Mouse (Mus musculus): ENCODE data around the gene Dop1a. TPM values are rescaled to one million over a fixed set of nuclear protein-coding genes. Genes with fewer than 3 reads are reported as not detected.

Gene Dop1a
- 17.3 and 19.7 TPM in 2 replicates for polyA plus RNA-seq (2012; rRNA removed)

DNA sequence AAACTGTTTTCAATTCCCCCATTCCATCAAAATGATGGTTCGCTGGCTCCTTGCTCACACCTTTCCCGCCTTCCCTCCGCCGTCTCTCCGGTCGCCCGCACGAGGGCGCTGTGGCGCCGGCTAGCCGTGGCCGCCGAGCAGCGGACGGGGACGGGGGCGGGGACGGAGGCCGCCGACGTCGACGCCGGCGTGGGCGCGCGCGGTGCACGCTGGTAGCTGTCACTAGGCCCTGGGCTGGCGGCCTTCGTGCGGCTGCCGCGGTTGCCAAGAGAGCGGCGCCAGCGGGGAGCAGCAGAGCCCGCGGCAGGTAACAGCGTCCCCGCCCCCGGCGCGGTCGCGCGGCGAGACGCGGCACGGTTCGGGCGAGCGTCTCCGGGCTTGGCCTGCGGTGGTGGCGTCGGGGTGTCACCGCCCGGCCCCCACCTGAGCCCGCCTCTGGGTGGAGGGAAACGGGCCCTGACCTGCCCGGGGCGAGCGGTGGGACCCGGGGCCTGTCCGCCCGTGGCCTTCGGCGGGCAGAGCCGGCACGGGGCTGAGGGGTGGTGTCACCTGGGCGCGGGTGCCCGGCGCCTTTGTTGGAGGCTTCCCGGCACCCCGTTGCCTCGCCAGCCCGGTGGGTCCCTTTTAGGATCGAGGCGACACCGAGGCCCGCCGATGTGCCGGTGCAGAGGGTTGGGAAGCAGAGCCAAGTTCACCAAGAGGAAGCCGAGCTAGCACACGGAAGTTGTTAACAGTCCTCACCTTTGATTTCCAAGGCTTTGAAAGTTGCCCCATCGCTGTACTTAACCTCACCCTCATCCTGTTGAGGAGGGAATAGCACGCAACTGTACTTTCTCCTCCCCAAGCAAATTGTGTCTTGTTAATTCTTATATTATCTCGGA is at the start of gene Dop1a:
Gene Dop1a (plus strand): TSS at position 165 of the 881 bp plus-strand sequence.
- no peaks in the 10 kb centered on the region for H3K36me3 ChIP-seq (ENCODE audit: control insufficient read depth, insufficient read depth, low read length)
- DNase-seq: peak; percentile 89
- WGBS: under 1% methylated on average over 91 of the region's 93 CpGs
- H3K27ac ChIP-seq (ENCODE audit: control insufficient read depth, insufficient read depth, low read length): peak within 1 kb of the TSS; percentile 9
- TF ChIP-seq POLR2A (IDR thresholded peaks at IDR 0.05; ENCODE audit: control insufficient read depth, extremely low read depth, insufficient read depth, low read length, poor library complexity) (peak; percentile 88), CTCF (IDR thresholded peaks at IDR 0.05; ENCODE audit: borderline replicate concordance, control insufficient read depth, extremely low read depth, insufficient read depth, low read length, poor library complexity) (peak; percentile 99)
- no peaks in the 10 kb centered on the region for H3K4me1 ChIP-seq (replicated peaks; ENCODE audit: control insufficient read depth, insufficient read depth, low read length)
- H3K4me3 ChIP-seq (ENCODE audit: control insufficient read depth, insufficient read depth, low read length): peak within 1 kb of the TSS; percentile 61
- no peaks in the 10 kb centered on the region for H3K27me3 ChIP-seq (ENCODE audit: control insufficient read depth, insufficient read depth, low read length)

DNA sequence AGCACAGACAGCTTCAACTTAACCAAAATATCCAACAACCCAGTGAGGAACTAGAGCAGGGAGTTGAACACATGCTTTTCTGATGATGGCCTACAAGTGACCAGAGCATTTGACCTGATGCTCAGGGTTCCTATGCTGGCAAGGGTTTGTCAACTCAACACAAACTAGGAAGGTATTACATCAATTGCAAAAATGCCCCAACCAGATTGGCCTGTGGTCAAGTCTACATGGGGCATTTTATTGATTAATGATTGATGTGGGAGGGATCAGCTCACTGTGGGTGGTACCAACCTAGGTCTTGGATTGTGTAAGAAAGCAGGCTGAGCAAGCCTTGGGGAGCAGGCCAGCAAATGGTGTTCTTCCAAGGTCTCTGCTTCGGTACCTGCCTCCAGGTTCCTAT is 49.0 kb upstream of the Dop1a start:
- no peaks in the 10 kb centered on the region for H3K36me3 ChIP-seq (ENCODE audit: control insufficient read depth, insufficient read depth, low read length)
- DNase-seq: no peak
- no peaks in the 10 kb centered on the region for H3K27me3 ChIP-seq (ENCODE audit: control insufficient read depth, insufficient read depth, low read length)
- H3K4me3 ChIP-seq (ENCODE audit: control insufficient read depth, insufficient read depth, low read length): no peak overlapping the region
- TF ChIP-seq POLR2A (IDR thresholded peaks at IDR 0.05; ENCODE audit: control insufficient read depth, extremely low read depth, insufficient read depth, low read length, poor library complexity): no peak
- TF ChIP-seq CTCF (IDR thresholded peaks at IDR 0.05; ENCODE audit: borderline replicate concordance, control insufficient read depth, extremely low read depth, insufficient read depth, low read length, poor library complexity): no peak
- no peaks in the 10 kb centered on the region for H3K4me1 ChIP-seq (replicated peaks; ENCODE audit: control insufficient read depth, insufficient read depth, low read length)
- 96% methylated on average over 1 of the region's 1 CpGs for WGBS
- no peak overlapping the region for H3K27ac ChIP-seq (ENCODE audit: control insufficient read depth, insufficient read depth, low read length)

DNA sequence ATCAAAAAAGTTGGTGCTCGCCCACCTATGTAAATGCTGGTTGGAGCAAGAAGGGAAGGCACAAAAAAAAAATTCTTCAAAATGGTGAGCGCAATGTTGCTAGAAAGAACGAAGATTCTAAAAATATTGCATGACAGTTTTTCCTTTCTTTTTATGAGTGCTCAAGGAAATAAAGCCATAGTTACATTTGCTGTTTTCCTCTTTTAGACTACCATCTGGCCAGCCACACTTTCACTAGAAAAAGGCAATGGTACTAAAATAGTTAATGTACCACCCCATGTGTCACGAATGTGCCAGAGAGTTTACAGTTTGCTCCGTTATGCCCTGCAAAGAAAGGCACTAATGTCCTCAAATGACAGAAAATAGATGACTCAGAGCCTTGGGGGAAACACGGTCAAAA is 47.6 kb upstream of the Dop1a start:
- DNase-seq: no peak
- H3K4me3 ChIP-seq (ENCODE audit: control insufficient read depth, insufficient read depth, low read length): no peak overlapping the region
- WGBS: 96% methylated on average over 6 of the region's 6 CpGs

DNA sequence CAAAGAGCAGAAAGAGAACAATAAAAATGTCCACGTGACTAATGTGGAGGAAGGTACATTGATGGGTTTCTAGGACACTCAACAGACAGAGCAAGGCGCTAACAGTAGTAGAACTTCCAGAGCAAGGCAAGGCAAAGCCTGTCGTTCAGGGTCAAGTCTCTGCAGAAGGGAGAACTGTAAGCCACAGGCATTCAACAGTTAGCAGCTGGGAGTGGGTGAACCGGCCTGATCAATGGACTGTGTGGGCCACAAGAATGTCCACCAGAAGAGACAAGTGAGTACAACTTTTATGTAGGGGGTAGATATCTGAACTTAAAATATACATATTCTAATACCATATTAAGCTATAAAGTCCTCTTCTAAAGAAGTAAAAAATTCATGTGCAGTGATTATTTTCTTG is 43.6 kb upstream of the Dop1a start:
- Histone ChIP-seq H3K4me1 (replicated peaks; ENCODE audit: control insufficient read depth, insufficient read depth, low read length) (no peaks in the 10 kb centered on the region), H3K4me3 (ENCODE audit: control insufficient read depth, insufficient read depth, low read length) (no peak overlapping the region), H3K27me3 (ENCODE audit: control insufficient read depth, insufficient read depth, low read length) (no peaks in the 10 kb centered on the region), H3K27ac (ENCODE audit: control insufficient read depth, insufficient read depth, low read length) (no peak overlapping the region), H3K36me3 (ENCODE audit: control insufficient read depth, insufficient read depth, low read length) (no peaks in the 10 kb centered on the region)
- no peak for DNase-seq
- 95% methylated on average over 4 of the region's 4 CpGs for WGBS
- no peak for TF ChIP-seq POLR2A (IDR thresholded peaks at IDR 0.05; ENCODE audit: control insufficient read depth, extremely low read depth, insufficient read depth, low read length, poor library complexity)
- TF ChIP-seq CTCF (IDR thresholded peaks at IDR 0.05; ENCODE audit: borderline replicate concordance, control insufficient read depth, extremely low read depth, insufficient read depth, low read length, poor library complexity): no peak

More for the DNA sequence above, 47.6 kb upstream of the Dop1a start:
- TF ChIP-seq POLR2A (IDR thresholded peaks at IDR 0.05; ENCODE audit: control insufficient read depth, extremely low read depth, insufficient read depth, low read length, poor library complexity): no peak
- no peak for TF ChIP-seq CTCF (IDR thresholded peaks at IDR 0.05; ENCODE audit: borderline replicate concordance, control insufficient read depth, extremely low read depth, insufficient read depth, low read length, poor library complexity)
- no peaks in the 10 kb centered on the region for H3K36me3 ChIP-seq (ENCODE audit: control insufficient read depth, insufficient read depth, low read length)
- H3K4me1 ChIP-seq (replicated peaks; ENCODE audit: control insufficient read depth, insufficient read depth, low read length): no peaks in the 10 kb centered on the region
- H3K27me3 ChIP-seq (ENCODE audit: control insufficient read depth, insufficient read depth, low read length): no peaks in the 10 kb centered on the region
- H3K27ac ChIP-seq (ENCODE audit: control insufficient read depth, insufficient read depth, low read length): no peak overlapping the region

DNA sequence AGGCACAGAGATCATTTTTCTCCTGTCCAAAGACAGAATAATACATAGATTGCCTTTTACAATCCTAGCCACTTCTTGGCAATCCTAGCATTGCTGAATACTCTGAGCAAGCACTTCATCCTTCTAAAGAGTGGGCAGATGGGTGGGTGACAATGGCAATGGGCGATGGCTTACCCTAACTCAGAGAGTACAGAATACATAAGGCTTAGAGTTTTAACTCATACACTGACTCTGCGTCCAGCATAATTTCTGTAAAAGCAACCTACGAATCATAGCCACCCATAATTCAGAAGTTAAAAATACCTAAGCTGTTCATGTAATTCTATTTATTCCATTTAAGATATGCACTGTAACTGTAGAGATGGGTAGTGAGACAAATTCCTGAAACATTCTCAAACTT is 31.4 kb upstream of the Dop1a start:
- Histone ChIP-seq H3K27ac (ENCODE audit: control insufficient read depth, insufficient read depth, low read length) (no peak overlapping the region), H3K4me1 (replicated peaks; ENCODE audit: control insufficient read depth, insufficient read depth, low read length) (no peaks in the 10 kb centered on the region), H3K27me3 (ENCODE audit: control insufficient read depth, insufficient read depth, low read length) (no peaks in the 10 kb centered on the region), H3K4me3 (ENCODE audit: control insufficient read depth, insufficient read depth, low read length) (no peak overlapping the region), H3K36me3 (ENCODE audit: control insufficient read depth, insufficient read depth, low read length) (no peaks in the 10 kb centered on the region)
- no peak for DNase-seq
- WGBS: 97% methylated on average over 3 of the region's 3 CpGs
- TF ChIP-seq CTCF (IDR thresholded peaks at IDR 0.05; ENCODE audit: borderline replicate concordance, control insufficient read depth, extremely low read depth, insufficient read depth, low read length, poor library complexity): no peak
- no peak for TF ChIP-seq POLR2A (IDR thresholded peaks at IDR 0.05; ENCODE audit: control insufficient read depth, extremely low read depth, insufficient read depth, low read length, poor library complexity)

DNA sequence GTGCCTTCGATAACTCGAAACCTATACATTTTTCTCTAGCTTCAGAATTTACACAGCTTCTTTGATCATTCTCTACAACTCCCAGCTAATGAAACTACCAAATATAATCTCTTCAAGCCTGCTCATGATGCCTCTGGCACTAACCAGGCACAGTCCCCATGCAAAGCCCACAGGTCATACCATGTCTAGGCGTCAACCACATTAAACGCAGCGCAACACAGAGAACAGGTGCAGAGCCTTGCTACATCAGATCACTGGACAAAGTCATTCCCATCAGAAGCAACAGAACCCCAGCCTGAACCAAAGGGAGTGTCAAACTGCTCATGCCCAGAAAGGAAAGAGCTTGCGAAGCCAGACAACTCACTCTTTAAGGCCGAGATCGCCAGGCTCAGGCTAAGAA is 30.3 kb upstream of the Dop1a start:
- 96% methylated on average over 8 of the region's 8 CpGs for WGBS
- TF ChIP-seq POLR2A (IDR thresholded peaks at IDR 0.05; ENCODE audit: control insufficient read depth, extremely low read depth, insufficient read depth, low read length, poor library complexity) (no peak), CTCF (IDR thresholded peaks at IDR 0.05; ENCODE audit: borderline replicate concordance, control insufficient read depth, extremely low read depth, insufficient read depth, low read length, poor library complexity) (no peak)
- Histone ChIP-seq H3K4me1 (replicated peaks; ENCODE audit: control insufficient read depth, insufficient read depth, low read length) (no peaks in the 10 kb centered on the region), H3K4me3 (ENCODE audit: control insufficient read depth, insufficient read depth, low read length) (no peak overlapping the region), H3K27me3 (ENCODE audit: control insufficient read depth, insufficient read depth, low read length) (no peaks in the 10 kb centered on the region), H3K36me3 (ENCODE audit: control insufficient read depth, insufficient read depth, low read length) (no peaks in the 10 kb centered on the region), H3K27ac (ENCODE audit: control insufficient read depth, insufficient read depth, low read length) (no peak overlapping the region)
- no peak for DNase-seq

Measured in thymus, adult 2 months (tissue).